Mouse (Mus musculus) left cerebral cortex, postnatal 4 days (tissue): ENCODE results near the gene Zbtb9. TPM values are rescaled to one million over a fixed set of nuclear protein-coding genes. Genes with fewer than 3 reads are reported as not detected.
"Not testable (repeated sequence)": the region's sequence is repeated elsewhere in the genome, so short reads cannot be mapped to it uniquely, and the experiment has no call there.

Experiments used
- DNase-seq: peaks from one replicate; pipeline ENCODE4 v3.0.0-alpha.2; 2022
- intact Hi-C: fragments of 180-260 bp; cut with DNase I; formaldehyde crosslinking; loops from one replicate; pipeline ENCODE4 v1.15.1; 2025
- total RNA-seq, 2 experiments: library from RNA; stranded (reverse); gene quantifications; 2 replicates each; pipeline ENCODE4 v1.2.3; 2021

Gene Zbtb9
- total RNA-seq: 10 to 100 TPM; 17.0 to 18.1 TPM

GRCm38 (mm10) chr17:26972703-26973574, at the start of gene Zbtb9:
Gene Zbtb9, plus strand, starts transcription at chr17:26973167.
- DNase-seq: peak; percentile 97
- intact Hi-C loops: no loop called here

- intact Hi-C loops, DNase-seq: not testable (repeated sequence)
Observed at GRCm38 (mm10) chr17:26925414-26925813, 47.6 kb upstream of the Zbtb9 start.

- DNase-seq: peak; percentile 55
- intact Hi-C loops: not testable (repeated sequence)
Observed at GRCm38 (mm10) chr17:26931795-26932194, 41.2 kb upstream of the Zbtb9 start.

DNA sequence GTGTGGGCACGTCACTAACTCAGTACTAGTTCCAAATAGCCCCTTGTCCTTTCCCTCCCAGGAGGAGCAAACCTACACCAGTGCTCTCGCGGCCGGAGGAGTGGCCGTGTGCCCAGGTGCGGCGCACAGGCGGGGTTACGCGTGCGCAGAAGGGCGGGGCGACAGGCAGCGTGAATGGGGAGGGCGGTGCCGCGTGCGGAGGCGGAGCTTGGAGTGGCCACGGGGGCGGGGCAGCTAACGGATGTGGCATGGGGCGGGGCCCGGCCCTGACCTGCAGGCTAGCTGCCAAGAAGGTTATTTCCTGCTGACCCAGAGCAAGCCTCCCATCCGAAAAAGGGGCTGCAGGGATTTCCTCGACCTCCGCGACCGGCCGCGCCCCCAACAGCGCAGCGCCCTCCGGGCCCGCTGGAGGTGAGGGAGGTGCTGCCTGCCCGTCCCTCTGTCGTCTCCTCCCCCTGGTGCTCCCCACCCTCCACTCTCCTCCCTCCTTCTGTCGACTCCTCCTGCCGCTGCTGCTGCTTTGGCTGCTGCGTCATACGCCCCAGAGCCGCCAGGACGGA, 40.0 kb upstream of the Zbtb9 start, which contains the start of gene Phf1:
Phf1 (plus strand) TSS at position 214 of the 560 bp plus-strand sequence.
- peak; percentile 96 for DNase-seq
- intact Hi-C loops: no loop called here

DNA sequence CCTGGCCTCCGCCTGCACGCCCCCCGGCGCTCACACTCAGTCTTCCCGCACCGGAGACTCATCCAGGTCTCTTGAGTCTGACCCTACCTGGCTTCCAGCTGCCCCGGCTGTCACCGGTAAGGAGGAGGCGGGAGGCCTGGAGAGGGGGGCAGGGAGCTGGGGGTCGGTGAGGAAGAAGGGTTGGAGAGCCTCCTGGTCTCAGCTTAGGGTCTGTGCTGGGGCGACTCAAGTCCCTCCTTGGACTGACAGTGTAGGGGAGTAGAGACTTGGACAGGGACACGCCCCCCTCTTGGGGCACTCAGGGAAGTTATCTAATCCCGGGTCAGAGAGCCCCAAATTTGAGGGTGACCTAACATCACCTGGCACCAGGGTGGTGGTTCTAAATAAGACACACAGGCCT, 39.5 kb upstream of the Zbtb9 start:
- intact Hi-C loops: no loop called here

GRCm38 (mm10) chr17:26933885-26934827, 38.8 kb upstream of the Zbtb9 start:
- intact Hi-C loops: no loop called here
- no peak for DNase-seq

More for the DNA sequence above, 39.5 kb upstream of the Zbtb9 start:
- no peak for DNase-seq

DNA sequence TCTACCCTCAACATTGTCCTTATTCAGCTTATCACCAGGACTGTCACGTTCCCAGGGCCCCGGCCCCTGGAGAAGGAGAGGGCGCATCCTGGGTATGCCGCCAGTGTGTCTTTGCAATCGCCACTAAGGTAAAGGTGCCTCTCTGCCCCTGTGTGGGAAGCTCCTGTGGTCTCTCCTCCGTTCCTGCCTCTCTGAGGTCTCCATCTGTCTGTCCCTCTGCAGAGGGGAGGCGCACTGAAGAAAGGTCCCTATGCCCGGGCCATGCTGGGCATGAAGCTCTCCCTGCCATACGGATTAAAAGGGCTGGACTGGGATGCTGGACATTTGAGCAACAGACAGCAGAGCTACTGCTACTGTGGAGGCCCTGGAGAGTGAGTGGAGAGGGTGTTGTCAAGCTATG, 37.9 kb upstream of the Zbtb9 start:
- DNase-seq: no peak
- intact Hi-C loops: no loop called here

- intact Hi-C loops: no loop called here
- no peak for DNase-seq
Observed at GRCm38 (mm10) chr17:26936453-26936852, 36.5 kb upstream of the Zbtb9 start.

DNA sequence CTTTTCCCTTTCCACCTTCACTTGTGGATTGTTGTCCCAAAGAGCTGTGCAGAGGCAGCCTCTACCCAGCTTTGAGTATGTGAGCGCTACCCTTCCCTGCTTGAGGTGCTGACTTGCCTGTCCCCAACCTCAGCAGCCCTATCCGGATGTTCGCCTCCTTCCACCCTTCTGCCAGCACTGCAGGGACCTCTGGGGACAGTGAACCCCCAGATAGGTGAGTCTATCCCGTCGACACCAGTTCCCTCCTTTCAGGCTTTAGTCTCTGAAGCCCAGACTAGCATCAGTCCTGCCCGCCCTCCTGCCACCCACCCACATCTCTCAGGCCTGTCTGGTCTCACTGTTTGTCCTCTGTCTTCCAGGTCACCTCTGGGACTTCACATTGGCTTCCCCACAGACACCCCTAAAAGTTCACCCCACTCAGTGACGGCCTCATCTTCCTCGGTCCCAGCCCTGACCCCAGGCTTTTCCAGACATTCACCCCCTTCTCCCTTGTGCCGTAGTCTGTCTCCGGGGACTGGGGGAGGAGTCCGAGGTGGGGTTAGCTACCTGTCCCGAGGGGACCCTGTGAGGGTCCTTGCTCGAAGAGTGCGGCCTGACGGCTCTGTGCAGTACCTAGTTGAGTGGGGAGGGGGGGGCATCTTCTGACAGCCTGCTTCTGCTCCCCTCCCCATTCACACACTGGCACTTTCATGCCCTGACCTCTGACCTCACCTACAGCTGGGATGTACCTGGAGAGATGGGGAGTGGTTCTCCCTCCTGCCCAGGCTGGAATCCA, 35.9 kb upstream of the Zbtb9 start:
- intact Hi-C loops: no loop called here
- DNase-seq: no peak

DNA sequence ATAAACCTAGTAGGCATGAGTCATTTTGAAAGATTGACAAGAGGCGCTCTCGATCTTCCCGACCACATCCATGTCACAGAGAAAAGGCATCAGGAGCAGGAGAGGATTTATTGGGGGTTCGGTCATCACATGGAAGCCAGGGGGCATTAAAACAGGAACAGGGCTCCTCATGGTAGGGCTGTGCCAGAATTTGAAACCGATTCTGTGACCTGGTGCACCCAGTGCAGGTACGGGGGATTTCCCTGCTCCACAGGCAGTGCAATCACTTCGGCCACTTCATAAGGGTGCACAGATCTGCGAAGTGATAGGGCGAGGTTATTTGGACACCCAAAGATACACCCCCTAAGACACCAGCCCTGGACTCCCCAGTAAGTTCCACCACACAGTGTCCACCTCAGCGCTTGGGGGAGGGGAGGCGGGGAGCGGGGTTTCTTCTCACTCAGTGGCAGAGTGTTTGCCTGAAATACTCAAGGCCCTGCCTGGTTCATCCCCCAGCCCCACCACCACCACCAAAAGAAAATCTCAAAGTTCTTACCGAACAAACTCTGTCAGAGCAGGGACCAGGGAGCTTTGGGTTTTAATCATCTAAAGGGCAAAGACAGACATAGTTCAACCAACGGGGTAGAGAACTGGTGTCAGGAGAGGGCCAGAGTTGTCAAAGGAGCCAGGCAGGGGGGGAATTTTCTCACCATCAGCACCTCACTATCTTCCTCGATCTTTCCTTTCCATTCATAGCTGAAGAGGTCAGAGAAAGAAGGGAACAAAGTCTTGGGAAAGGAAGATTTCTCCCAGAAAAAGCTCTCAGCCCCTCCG, 34.9 kb upstream of the Zbtb9 start:
- no peak for DNase-seq
- intact Hi-C loops: no loop called here

DNA sequence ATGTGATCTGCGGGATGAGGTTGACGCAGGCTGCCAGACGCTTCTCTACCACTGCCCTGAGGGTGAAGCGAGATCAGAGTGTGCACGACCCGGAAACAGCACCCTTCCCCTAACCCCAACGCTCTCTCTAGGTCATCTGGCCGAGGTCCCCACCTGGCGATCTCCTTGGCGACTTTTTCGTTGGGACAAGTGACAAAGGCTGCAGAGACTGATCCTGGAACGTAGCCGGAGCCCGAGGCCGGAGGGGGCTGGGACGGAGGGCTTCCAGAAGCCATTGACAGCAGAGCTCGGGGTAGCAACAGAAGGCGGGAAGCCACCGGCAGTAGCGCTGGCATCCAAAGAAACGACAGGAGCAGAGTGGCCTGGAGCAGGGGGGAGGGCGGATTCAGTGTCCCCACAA, 34.2 kb upstream of the Zbtb9 start:
- intact Hi-C loops: no loop called here
- no peak for DNase-seq

DNA sequence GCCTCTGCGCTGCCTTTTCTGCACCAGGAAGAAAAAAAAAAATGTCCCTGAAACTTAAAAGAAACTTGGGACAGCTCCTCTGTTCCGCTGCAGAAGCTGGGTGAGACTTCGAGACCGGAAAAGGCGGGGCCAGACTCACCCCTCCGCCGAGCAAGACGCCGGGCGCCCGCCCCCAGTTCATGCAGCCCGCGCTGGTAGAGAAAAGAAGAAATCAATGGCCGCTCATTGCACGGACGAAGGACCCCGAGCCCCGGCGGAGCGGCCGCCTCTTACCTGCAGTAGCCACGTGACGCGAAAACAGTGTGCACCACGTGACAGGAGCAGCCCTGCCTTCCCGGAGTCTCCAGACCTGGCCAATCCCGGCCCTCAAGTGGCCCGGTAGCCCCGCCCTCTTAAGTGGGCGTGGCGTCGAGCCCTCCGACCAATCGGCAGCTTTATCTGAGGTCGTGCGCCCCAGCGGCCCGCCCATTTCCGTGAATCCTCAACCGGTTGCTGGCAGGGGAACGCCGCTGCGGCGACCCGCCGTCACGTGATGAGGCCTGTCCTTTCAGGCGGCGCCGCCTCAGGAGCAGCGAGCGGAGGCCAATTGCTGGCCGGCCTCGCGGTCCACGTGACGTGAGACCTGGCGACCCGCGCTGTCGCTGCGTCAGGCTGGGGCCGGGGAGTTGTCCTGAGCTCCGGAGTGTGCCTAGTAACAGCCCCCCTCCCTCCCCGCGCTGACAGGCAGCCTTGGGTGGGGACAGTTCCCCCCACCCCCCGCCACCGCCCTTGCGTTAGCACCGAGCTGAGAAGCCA, 33.6 kb upstream of the Zbtb9 start, which contains the start of gene Cuta:
Cuta (minus strand) TSS at position 392 of the 795 bp plus-strand sequence.
- intact Hi-C loops: no loop called here
- DNase-seq: peak; percentile 100

DNA sequence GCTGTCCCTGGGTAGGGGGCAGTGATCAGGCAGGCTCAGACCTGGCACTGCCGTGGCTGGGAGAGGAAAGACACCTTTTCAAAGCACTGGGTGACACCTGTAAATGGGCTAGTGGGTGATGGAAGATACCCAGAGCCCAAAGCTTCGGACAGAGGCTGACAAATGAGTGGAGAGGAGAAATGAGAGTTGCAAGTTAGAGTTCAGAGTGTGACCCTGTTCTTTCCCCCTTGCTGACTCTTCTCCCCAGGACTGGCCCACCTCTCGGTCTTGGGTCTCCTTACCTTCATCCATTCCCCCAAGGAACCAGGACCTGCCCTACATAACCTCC, 33.0 kb upstream of the Zbtb9 start:
- intact Hi-C loops: no loop called here
- DNase-seq: no peak

DNA sequence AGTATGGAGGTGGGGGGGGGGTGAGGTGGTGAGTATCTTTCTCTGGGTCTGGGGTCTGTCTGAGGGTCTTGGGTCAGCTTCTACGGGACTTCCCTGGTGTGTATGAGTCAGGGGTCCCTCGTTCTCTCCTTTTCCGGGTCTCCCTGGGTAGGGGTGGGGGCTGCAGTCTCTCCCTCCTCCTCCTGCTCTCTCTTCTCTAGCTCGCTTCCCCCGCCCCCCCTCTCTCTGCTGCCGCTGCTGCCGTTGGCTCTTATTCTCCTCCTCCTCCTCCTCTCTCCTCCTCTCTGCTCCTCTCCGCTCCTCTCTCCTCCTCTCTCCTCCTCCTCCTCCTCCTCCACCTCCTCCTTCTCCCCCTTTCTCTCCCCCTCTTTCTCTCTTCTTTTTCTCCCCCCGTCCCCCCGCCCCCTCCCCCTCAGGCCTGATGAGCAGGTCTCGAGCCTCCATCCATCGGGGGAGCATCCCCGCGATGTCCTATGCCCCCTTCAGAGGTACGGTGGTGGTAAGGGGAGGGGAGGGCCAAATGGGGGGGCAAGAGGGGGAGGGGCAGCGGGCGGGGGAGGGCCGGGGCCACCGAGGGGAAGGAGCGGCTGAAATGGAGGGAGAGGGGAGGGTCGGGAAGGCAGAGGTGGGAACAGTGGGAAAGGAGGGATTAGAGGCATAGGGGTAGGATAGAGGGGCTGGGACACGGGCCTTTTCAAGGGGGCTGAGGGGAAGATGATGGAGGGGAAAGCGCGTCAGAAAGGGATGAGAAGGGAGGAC, 31.8 kb upstream of the Zbtb9 start, which contains the start of gene Syngap1:
Syngap1 (plus strand) TSS at position 223 of the 759 bp plus-strand sequence.
- peak; percentile 80 for DNase-seq

GRCm38 (mm10) chr17:26941841-26942570, 31.0 kb upstream of the Zbtb9 start:
- intact Hi-C loops: no loop called here
- DNase-seq: no peak

More for the DNA sequence above, 31.8 kb upstream of the Zbtb9 start, which contains the start of gene Syngap1:
- intact Hi-C loops: no loop called here

- intact Hi-C loops: no loop called here
- DNase-seq: no peak
Observed at GRCm38 (mm10) chr17:26945824-26946495, 27.0 kb upstream of the Zbtb9 start.
